Mouse (Mus musculus) C2C12 (cell line): ENCODE measurements around the gene Syt7. TPM values are rescaled to one million over a fixed set of nuclear protein-coding genes. Genes with fewer than 3 reads are reported as not detected.
A peak's percentile ranks its signal among the peaks of the same experiment; 100 is the strongest.

Experiments used
- H3K27me3 ChIP-seq: one replicate; pipeline ENCODE4 v1.6.1; 2011; ENCODE audit not compliant: control insufficient read depth, insufficient read depth, insufficient read length
- H3K36me3 ChIP-seq: one replicate; pipeline ENCODE4 v1.6.1; 2011; ENCODE audit not compliant: control insufficient read depth, insufficient read depth
- H3K4me3 ChIP-seq: one replicate; pipeline ENCODE4 v1.5.1; 2011; ENCODE audit warnings: mild to moderate bottlenecking, control low read depth; ENCODE audit not compliant: poor library complexity, insufficient read depth, severe bottlenecking
- H3K79me2 ChIP-seq: one replicate; pipeline ENCODE4 v1.6.1; 2011; ENCODE audit not compliant: control insufficient read depth, insufficient read depth
- H3K79me3 ChIP-seq: one replicate; pipeline ENCODE4 v1.6.1; 2011; ENCODE audit warnings: low read depth, control low read depth
- H3ac ChIP-seq: one replicate; pipeline ENCODE3; 2011; ENCODE audit warnings: low read depth; ENCODE audit not compliant: control insufficient read depth, insufficient read length
- CEBPB ChIP-seq: IDR thresholded peaks from one replicate; pipeline ENCODE4 v1.6.1; 2011; ENCODE audit warnings: low read depth, mild to moderate bottlenecking, control low read depth, moderate library complexity
- CTCF ChIP-seq: IDR thresholded peaks from one replicate; pipeline ENCODE4 v1.5.1; 2011; ENCODE audit not compliant: control insufficient read depth, insufficient read depth, insufficient read length
- FOSL1 ChIP-seq: IDR thresholded peaks from one replicate; pipeline ENCODE4 v1.8.0; 2011; ENCODE audit warnings: mild to moderate bottlenecking, low read length; ENCODE audit not compliant: poor library complexity, insufficient read depth, severe bottlenecking
- MAX ChIP-seq: IDR thresholded peaks from one replicate; pipeline ENCODE4 v1.6.1; 2011; ENCODE audit warnings: mild to moderate bottlenecking, control low read depth
- MYOD1 ChIP-seq: IDR thresholded peaks from one replicate; pipeline ENCODE4 v1.6.1; 2011; ENCODE audit warnings: low read depth; ENCODE audit not compliant: control insufficient read depth, insufficient read length
- MYOG ChIP-seq: IDR thresholded peaks from one replicate; pipeline ENCODE4 v1.6.1; 2011; ENCODE audit not compliant: control insufficient read depth, insufficient read length; ENCODE audit errors: extremely low read depth
- USF1 ChIP-seq: IDR thresholded peaks from one replicate; pipeline ENCODE4 v1.6.1; 2011; ENCODE audit warnings: low read depth, mild to moderate bottlenecking, control low read depth, moderate library complexity
- polyA plus RNA-seq: library from polyadenylated mRNA; unstranded; fragments of >200 nt; fragmentation: generic; extraction: Trizol; gene quantifications from one replicate; pipeline ENCODE4 v1.2.1, GENCODE M21; 2012; ENCODE audit warnings: missing spikeins

The Syt7 gene
- polyA plus RNA-seq, 1 experiment = 0.23 TPM

DNA sequence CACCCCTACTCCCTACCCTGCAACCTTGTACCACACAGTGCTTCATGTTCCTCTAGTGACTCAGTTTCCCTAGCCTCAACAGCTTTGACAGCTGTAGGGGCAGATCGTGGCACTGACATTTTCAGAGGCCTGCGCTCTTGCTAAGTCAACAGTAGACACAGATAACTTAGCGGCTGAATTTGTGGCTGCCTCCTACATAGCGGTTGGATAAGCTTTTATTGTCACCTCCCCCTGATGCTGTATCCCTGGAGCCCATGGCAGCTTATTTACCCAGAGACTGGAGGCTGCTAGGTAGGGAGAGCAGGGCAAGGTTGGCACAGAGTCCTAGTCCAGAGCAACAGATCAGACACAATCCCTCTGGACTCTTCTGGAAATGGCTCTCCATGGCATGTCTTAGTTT is 19.0 kb upstream of the Syt7 start:
- Histone ChIP-seq H3K79me3 (no peaks in the 10 kb centered on the region), H3K4me3 (no peak overlapping the region), H3ac (no peak overlapping the region), H3K27me3 (peaks cover 40% of the 10 kb centered on the region), H3K36me3 (no peaks in the 10 kb centered on the region), H3K79me2 (no peaks in the 10 kb centered on the region)
- no peak for TF ChIP-seq MAX
- TF ChIP-seq MYOD1 = no peak
- no peak for TF ChIP-seq USF1
- TF ChIP-seq CEBPB = no peak
- no peak for TF ChIP-seq CTCF
- TF ChIP-seq FOSL1 = no peak
- TF ChIP-seq MYOG = no peak

DNA sequence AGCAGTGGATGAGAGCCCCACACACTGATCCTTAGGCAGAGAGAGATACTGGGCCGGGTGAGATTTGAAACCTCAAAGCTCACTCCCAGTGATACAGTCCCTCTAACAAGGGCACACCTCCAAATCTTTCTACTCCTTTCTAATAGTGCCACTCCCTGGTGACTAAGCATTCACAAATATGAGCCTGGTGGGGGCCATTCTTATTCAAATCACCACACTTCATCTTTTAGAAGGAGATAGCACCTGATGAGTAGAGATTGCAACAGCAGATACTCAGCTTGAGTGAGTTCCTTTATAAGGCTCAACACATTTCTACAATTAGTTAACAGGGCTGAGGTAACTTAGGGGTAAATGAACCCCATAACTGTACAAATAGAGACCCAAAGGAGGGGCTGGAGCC is 15.7 kb upstream of the Syt7 start:
- H3K79me2 ChIP-seq = no peaks in the 10 kb centered on the region
- no peaks in the 10 kb centered on the region for H3K36me3 ChIP-seq
- TF ChIP-seq CEBPB (no peak), MYOG (no peak), MAX (no peak), USF1 (no peak), CTCF (no peak), MYOD1 (no peak), FOSL1 (no peak)
- H3K27me3 ChIP-seq = peaks cover 33% of the 10 kb centered on the region
- no peak overlapping the region for H3ac ChIP-seq
- H3K4me3 ChIP-seq = no peak overlapping the region
- no peaks in the 10 kb centered on the region for H3K79me3 ChIP-seq

DNA sequence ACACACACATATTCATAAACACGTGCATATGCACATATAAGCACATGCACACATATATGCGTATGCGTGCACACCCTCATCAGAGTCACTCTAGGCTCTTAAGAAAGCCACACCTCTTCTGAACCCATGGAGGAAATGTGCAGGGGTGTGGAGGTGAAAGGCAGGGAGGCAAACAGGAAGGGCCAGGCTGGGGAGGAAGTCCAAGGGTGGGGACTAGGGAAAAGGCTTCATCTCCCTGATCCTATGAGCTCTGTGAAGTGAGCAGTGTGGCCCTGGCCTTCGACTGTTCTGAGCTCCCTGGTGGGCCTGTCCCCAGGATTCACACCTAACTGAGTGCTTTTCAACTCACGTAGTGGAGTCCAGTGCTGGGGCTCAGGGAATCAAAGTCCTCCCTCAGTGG is 13.6 kb upstream of the Syt7 start:
- TF ChIP-seq MAX = no peak
- Histone ChIP-seq H3K36me3 (no peaks in the 10 kb centered on the region), H3ac (no peak overlapping the region), H3K4me3 (no peak overlapping the region), H3K79me2 (no peaks in the 10 kb centered on the region), H3K79me3 (no peaks in the 10 kb centered on the region), H3K27me3 (peaks cover 37% of the 10 kb centered on the region)

DNA sequence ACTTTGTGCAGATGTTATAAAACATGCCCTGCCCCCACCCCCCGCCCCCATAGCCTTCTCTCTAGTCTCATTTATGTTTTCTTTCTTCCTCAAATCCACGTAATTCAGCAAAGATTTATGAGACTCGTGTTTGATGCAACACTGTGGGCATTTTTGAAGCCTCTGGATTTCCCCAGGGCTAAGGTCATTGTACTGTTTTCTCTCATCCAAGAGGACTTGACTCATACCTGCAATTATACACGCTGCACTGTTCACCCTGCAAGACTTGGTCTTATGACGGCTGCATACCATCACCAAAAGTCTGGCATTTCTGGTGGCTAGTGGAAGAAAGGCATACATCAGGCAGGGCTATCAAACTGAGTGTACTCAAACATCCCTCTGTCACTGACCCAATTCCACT is 8.9 kb upstream of the Syt7 start:
- Histone ChIP-seq H3ac (no peak overlapping the region), H3K27me3 (peaks cover 49% of the 10 kb centered on the region), H3K36me3 (no peaks in the 10 kb centered on the region), H3K79me3 (no peaks in the 10 kb centered on the region), H3K4me3 (no peak overlapping the region), H3K79me2 (no peaks in the 10 kb centered on the region)
- TF ChIP-seq CTCF = no peak
- TF ChIP-seq FOSL1 = no peak
- no peak for TF ChIP-seq MYOD1

DNA sequence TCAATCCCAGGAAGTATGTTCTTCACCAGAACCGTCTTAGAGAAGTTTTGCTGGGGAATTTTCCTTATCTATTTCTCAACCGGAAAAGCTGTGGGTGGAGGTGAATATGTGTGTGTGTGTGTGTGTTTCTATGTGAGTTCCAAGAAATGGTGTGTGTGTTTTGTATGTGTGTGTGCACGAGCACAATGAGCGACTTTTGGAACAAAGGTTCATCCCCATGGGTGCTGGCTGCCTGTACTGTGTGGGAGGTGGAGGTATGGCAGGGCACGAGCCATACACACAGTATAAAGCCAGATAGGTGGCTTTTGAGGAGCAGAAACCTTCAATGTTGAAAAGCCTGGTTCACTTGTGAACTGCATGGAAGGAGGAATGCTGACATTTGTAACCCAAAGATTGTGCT is 1.2 kb upstream of the Syt7 start:
- Histone ChIP-seq H3ac (no peak overlapping the region), H3K79me2 (no peaks in the 10 kb centered on the region), H3K79me3 (no peaks in the 10 kb centered on the region), H3K36me3 (no peaks in the 10 kb centered on the region), H3K4me3 (no peak overlapping the region), H3K27me3 (peaks cover 52% of the 10 kb centered on the region)
- TF ChIP-seq USF1 (no peak), FOSL1 (no peak), MYOD1 (no peak), CTCF (no peak), MYOG (no peak), CEBPB (no peak), MAX (no peak)

DNA sequence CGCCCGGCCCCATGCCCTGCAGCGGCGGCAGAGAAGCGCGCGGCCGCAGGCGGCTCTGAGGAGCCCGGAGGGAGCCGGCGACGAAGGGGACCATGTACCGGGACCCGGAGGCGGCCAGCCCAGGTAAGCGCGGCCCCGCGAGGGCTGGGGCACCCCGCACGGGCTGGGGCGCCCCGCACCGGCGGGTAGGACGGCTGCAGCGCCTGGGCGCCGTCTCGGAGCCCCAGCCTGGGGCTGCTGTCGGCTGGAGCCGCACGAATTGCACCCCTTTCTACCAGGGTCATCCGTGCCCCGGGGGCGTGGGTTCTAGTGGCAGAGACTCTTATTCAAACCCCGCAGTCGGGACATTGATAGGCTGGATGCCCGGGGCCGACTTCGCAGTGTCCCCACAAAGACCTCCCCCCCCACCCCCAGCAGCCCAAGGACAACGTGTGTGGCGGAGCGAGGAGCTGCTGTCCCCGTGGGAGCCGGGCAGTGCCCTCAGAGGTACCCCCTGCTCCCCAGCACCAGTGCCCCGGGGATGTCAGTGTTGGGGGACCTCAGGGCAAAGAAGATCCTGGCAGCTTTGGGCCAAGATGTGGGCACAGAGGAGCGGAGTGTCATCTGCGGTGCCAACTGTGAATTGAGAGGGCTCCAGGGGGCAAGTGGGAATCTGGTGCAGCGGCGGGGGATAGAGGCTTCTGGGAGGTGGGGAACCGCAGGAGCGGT is 655 bp downstream of the Syt7 start:
- H3K4me3 ChIP-seq = no peak overlapping the region
- H3ac ChIP-seq = peak overlapping the region; percentile 33
- no peaks in the 10 kb centered on the region for H3K79me3 ChIP-seq
- H3K27me3 ChIP-seq = peaks cover 50% of the 10 kb centered on the region
- no peaks in the 10 kb centered on the region for H3K79me2 ChIP-seq
- H3K36me3 ChIP-seq = no peaks in the 10 kb centered on the region
- TF ChIP-seq USF1 = no peak
- TF ChIP-seq MAX = no peak
- no peak for TF ChIP-seq CEBPB
- TF ChIP-seq CTCF = no peak
- no peak for TF ChIP-seq MYOG
- no peak for TF ChIP-seq FOSL1
- no peak for TF ChIP-seq MYOD1
